Mouse (Mus musculus) left cerebral cortex, adult 11 months (tissue): ENCODE data around the gene Zfp1.

Source experiments
- DNase-seq: peaks from one replicate; pipeline ENCODE4 v3.0.0; 2022; ENCODE audit warnings: low spot score

Gene Zfp1

GRCm38 (mm10) chr8:111714295-111714694 is 71.1 kb downstream of the Zfp1 start:
- DNase-seq = no peak

- no peak for DNase-seq
Observed at GRCm38 (mm10) chr8:111715514-111715913, 72.3 kb downstream of the Zfp1 start.

GRCm38 (mm10) chr8:111716603-111717487 is 73.6 kb downstream of the Zfp1 start:
- DNase-seq = peak; percentile 76

GRCm38 (mm10) chr8:111717488-111717792 is 74.2 kb downstream of the Zfp1 start:
- DNase-seq = no peak

- no peak for DNase-seq
Observed at GRCm38 (mm10) chr8:111717866-111718265, 74.7 kb downstream of the Zfp1 start.

- no peak for DNase-seq
Observed at GRCm38 (mm10) chr8:111718937-111719336, 75.7 kb downstream of the Zfp1 start.

- no peak for DNase-seq
Observed at GRCm38 (mm10) chr8:111720115-111720544, 76.9 kb downstream of the Zfp1 start.
